Mouse (Mus musculus) cerebellum, postnatal 4 days (tissue): ENCODE measurements at regions not wholly inside any gene's neighbourhood (a gene's known extent, or its start where the extent isn't known, plus 50 kb on each side); places are given as distances from the start of the nearest gene placed in this dataset.

Experiments
- DNase-seq, 2 experiments: peaks; one replicate each; pipeline ENCODE4 v3.0.0; 2022; ENCODE audit warnings: low spot score in 2 of 2, mixed read lengths in 1 of 2

DNA sequence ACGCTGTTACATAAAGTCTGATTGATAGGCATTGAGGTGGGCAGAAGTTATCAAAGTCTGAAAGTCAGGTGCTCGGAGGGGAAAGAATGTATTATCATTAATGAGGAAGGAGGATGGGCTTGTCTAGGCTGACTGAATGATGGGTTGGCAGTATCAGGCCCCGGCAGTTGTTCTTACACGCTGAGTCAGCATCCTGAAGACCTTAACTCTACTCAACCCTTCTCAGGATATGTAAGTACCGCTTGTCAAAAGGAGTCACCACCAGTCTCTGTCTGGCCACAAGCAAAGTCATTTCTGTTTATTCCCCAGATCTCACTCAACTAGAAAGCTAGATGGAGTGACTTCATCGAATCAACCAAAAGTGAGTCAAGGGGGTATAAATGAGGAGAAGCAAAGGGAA lies 90.0 kb upstream of the Phactr1 start:
- no peak for DNase-seq

- DNase-seq, result no peak
Observed at GRCm38 (mm10) chr13:42592945-42593344, 87.5 kb upstream of the Phactr1 start.

DNA sequence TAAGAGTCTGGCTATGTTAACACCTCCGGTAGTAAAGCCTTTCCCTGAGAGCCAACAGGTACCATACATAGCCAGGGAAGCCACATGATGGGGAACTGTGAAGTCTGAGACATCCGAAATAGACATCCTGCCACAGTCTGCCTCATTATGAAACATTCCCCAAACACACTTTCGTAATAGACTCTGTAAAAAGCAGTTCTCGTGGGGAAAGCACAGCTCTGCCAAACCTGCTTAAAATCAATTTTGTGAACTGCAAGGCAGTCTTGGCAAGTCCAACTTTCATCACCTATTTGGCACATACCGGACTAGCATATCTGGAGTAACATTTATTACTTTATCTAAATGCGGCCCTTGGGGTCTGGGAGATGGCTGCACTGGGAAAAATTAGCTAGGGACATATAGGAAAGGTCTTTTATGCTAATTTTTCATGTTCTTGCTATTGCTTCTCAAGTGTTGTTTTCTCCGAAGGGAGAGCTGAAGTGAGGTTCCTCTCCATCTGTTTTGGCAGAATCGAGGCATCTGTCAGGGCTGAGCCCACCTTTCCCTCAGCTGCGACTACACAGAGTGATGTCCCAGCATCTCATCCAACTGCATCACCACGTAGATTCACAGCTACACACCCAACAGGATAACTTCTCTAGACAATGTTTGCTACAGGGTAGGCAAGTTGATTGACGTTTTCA lies 86.8 kb upstream of the Phactr1 start:
- DNase-seq, result no peak

- DNase-seq, result no peak
Observed at GRCm38 (mm10) chr13:42595180-42595579, 85.2 kb upstream of the Phactr1 start.

DNA sequence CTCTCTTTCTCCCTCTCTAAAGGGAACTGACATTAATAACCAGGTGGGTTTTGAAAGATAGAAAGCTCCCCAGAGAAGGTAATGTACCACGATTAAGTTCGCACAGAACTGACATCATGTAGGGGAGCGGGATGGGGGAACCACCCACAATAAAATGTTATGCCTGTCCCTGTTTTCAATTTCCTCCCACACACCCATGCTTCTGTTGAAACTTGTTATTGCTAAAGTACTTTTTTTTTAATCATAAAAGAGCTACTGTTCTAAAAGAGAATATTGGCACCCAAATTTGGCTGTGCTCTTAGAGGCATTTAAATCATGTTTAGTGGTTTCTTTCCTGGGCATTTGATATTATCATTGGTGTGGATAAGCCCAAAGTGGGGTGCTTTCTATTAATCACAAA lies 82.6 kb upstream of the Phactr1 start:
- no peak for DNase-seq

DNA sequence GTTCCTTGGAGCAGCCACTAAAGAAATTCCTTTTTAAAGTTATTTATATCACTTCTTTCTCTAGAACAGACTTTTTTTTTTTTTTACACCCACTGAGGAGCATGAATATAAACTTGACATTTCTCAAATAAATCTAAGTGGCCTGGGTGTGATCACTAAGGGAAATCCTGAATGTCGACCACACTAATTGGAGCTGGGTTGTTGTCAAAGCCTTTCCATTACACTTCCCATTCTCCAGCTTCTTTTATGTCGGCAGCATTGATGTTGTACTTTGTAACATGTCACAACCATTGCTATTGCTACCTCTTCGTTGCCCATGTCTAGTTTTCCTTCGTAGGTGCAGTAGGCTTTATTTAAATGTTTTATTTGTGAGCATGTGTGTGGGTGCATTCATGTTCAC lies 77.1 kb upstream of the Phactr1 start:
- no peak for DNase-seq

DNA sequence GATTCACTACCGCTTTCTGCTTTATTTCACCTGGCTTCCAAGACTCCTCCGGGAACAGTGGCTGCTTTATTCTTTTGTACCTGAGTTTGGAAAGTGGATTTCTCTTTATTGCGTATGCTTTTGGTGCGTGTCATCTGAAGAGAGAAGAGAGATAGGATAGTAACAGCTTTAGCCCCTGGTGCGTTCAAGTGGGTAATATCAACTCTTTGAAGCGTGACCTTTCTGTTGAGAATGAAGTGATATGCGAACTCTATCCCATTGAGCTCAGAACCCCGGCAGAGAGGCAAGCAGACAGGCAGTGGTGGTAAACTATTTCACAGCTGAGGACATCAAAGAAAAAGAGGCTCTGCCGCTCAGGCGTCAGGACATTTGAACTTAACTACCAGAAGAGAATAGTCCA lies 72.7 kb upstream of the Phactr1 start:
- no peak for DNase-seq

DNA sequence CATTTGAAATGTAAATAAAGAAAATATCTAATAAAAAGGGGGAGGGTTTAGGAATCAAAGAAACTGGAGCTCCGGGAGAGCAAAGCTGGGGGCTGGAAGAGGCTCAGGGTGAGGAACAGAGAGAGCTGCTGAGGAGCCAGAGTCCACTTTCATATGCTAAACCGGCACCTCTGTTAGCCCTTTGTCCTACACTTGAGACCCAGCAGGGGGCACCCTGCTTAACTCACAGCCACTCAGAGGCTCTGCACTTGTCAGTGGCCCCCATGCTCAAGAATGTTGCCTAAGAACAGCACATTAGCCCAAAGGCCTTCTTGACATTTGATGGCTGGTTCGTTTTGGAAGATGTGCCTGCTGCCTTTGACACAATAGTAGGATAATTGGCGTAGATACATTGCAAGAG lies 71.5 kb upstream of the Phactr1 start:
- no peak for DNase-seq

- no peak for DNase-seq
Observed at GRCm38 (mm10) chr13:42613326-42613725, 67.1 kb upstream of the Phactr1 start.

DNA sequence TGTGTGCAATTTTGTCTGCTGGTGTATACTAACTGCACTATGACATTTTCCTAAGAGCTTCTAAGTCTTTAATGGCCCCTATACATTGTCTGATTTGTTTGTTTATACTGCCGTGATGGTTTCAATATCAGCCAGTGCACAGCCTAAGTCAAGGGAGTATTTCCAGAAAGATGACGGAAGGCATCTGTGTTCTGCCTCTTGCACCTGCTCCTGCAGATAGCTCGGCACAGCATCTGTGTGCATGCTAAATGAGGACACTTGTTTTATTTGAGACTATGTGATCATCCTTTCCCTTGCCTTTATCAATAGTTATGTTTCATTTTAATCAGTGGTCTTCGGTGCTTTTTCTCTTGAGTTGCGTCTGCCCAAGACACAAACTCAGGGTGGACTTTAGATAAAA lies 64.6 kb upstream of the Phactr1 start:
- DNase-seq, result no peak

GRCm38 (mm10) chr13:42617225-42617624 lies 63.2 kb upstream of the Phactr1 start:
- no peak for DNase-seq

DNA sequence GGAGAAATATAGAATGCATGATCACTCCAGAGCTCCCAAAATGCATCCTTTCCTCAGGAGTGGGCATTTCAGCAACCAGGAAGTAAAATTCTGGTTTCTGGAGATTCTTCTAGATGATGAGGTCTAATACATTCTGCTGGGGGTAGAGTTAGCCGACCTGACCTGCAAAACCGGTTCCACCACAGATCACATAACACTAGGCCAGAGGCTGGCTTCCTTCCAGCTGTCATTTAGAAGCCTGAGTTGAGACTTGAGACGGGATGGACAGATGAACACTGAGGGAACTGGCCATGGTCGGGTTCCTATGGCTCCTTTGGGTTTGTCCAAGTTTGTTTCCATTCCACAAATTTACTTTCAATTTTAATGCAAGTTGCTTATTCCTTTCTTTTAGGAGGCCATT lies 62.6 kb upstream of the Phactr1 start:
- DNase-seq, result no peak

GRCm38 (mm10) chr13:42619555-42620280 lies 60.7 kb upstream of the Phactr1 start:
- no peak for DNase-seq

DNA sequence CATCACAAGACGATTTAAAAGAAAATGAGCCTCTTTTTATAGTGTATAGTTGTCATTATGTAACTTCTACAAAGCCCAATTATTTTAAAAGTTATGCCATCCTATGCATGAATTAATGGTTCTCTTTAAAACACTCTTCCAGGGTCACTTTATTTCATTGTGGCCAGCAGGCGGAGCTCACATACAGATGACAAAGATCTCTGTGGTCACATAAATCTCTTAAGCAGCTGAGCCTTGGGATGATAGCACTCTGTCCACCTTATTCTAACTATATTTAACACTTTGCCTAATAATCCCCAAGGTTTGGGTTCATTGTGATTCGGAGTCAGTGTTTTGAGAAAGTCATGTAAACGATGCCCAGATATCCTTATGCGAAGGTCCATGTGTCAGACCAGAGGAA lies 56.9 kb upstream of the Phactr1 start:
- DNase-seq, result peak in 1 of 2 experiments; percentile 42
